Mouse (Mus musculus) lung, adult 2 months (tissue): ENCODE measurements at regions not wholly inside any gene's neighbourhood (a gene's known extent, or its start where the extent isn't known, plus 50 kb on each side); places are given as distances from the start of the nearest gene placed in this dataset.

Experiments used
- DNase-seq: peaks from one replicate; pipeline ENCODE4 v3.0.0; 2022
- H3K4me1 ChIP-seq: fragments of 200-500 bp; 2 replicates; pipeline ENCODE4 v1.6.1; 2011; ENCODE audit warnings: low read length; ENCODE audit not compliant: control insufficient read depth, insufficient read depth
- H3K4me3 ChIP-seq: fragments of 200-500 bp; replicated peaks from 2 replicates; pipeline ENCODE3; 2011; ENCODE audit warnings: low read depth, mild to moderate bottlenecking, control low read depth, low read length; ENCODE audit errors: extremely low read depth
- CTCF ChIP-seq: fragments of 200-500 bp; IDR thresholded peaks from 2 replicates; pipeline ENCODE4 v1.5.1; 2011; ENCODE audit warnings: mild to moderate bottlenecking, low read length, control low read depth; ENCODE audit not compliant: insufficient read depth
- POLR2A ChIP-seq: fragments of 200-500 bp; IDR thresholded peaks from 2 replicates; pipeline ENCODE4 v1.6.1; 2011; ENCODE audit warnings: low read depth, mild to moderate bottlenecking, control low read depth, low read length, borderline replicate concordance; ENCODE audit errors: extremely low read depth
- WGBS: fragments of 180-500 bp; shearing (Covaris S2); methylation state at CpG from one replicate; pipeline ENCODE4 v1.1.7; 2018; 5-methylcytosine and 5-hydroxymethylcytosine counted together

GRCm38 (mm10) chr2:109017018-109017707 is 263.4 kb upstream of the Kif18a start:
- 44% methylated on average over 1 of the region's 1 CpGs for WGBS
- DNase-seq: no peak
- no peak overlapping the region for H3K4me3 ChIP-seq
- H3K4me1 ChIP-seq: no peaks in the 10 kb centered on the region
- TF ChIP-seq CTCF (no peak), POLR2A (no peak)

GRCm38 (mm10) chr2:109038131-109038695 is 242.3 kb upstream of the Kif18a start:
- no peak overlapping the region for H3K4me3 ChIP-seq
- TF ChIP-seq POLR2A (no peak), CTCF (no peak)
- DNase-seq: no peak
- no peaks in the 10 kb centered on the region for H3K4me1 ChIP-seq
- 62% methylated on average over 6 of the region's 6 CpGs for WGBS
